Comparison of ENCODE assay signal across 8 mouse cellular contexts in the genomic region with DNA sequence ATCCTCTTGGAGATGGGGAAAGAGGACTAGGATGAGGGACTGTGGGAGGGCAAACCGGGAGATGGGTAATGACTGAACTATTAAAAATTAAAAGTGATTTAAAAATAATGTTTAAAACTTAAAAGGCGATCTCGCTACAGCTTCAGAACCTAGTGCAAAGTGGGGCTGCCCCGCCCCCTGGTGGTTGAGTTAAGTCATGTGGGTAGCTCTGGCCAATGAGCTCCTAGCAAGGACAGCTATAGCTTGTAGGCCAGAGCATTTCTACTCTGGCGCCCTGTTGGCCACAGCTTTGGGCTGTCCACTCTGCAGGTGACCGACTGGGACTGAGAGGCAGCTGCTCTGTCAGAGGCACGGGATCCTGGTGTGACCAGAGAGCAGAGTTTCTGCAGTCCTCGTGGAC. TPM values are rescaled to one million over a fixed set of nuclear protein-coding genes. Genes with fewer than 3 reads are reported as not detected.
DNase-seq lines count a peak whose midpoint lies in the region; ATAC-seq lines count a peak whose summit lies in the region.

No protein-coding gene starts in this region.

- peak; percentile 89 for ATAC-seq in inflammation-experienced regulatory T-cells, adult 6 months
- ATAC-seq in megakaryocyte progenitor cell, adult 5-6 weeks (replicated peaks; ENCODE audit: poor library complexity) = peak; percentile 99

- DNase-seq in adrenal gland, adult (ENCODE audit: inconsistent age in 2 of 2, low spot score in 1 of 2) = peak; percentile 85 to 94
- DNase-seq in embryo, embryonic 10 days (ENCODE audit: low spot score) = peak; percentile 86
- DNase-seq in gastrocnemius, postnatal 14 days = peak; percentile 83
- peak; percentile 78 to 88 for DNase-seq in left cerebral cortex, postnatal 10 days (ENCODE audit: extremely low spot score in 1 of 2, low spot score in 2 of 2)
- peak; percentile 84 for DNase-seq in right cerebral cortex, postnatal 14 days
- DNase-seq in urinary bladder, postnatal 25 days (ENCODE audit: low spot score) = peak; percentile 85

- intact Hi-C loops in gastrocnemius, postnatal 14 days (cut with DNase I; ENCODE audit: low total_unique reads) = no loop called here
- intact Hi-C loops in left cerebral cortex, postnatal 10 days (cut with DNase I) = no loop called here

RNA-seq across cellular contexts. Expression of a gene that starts 9.8 kb away (rescaled TPM):
- 1 to 10 TPM; 7.9 to 9.5 TPM for total RNA-seq in gastrocnemius, postnatal 14 days (2021)
- polyA plus RNA-seq in inflammation-experienced regulatory T-cells, adult 6 months (2017; shearing (Covaris generic)) = 1 to 10 TPM in 2 of 3 experiments, under 1 TPM in 1; 0.90 to 1.9 (median 1.1) TPM
- 10 to 100 TPM; 19.9 to 20.1 TPM for total RNA-seq in left cerebral cortex, postnatal 10 days (2021)
- total RNA-seq in megakaryocyte progenitor cell, adult 5-6 weeks (2015) = 10.5 and 14.2 TPM in 2 replicates
- 5.0 and 5.8 TPM in 2 replicates for total RNA-seq in megakaryocyte progenitor cell, adult 5-6 weeks (2017)

RNA-seq across cellular contexts. Expression of a gene that starts 53.9 kb away (rescaled TPM):
- total RNA-seq in gastrocnemius, postnatal 14 days (2021) = 10 to 100 TPM in 1 of 2 experiments, 1 to 10 TPM in 1; 9.2 to 10.2 TPM
- polyA plus RNA-seq in inflammation-experienced regulatory T-cells, adult 6 months (2017; shearing (Covaris generic)) = 10 to 100 TPM; 14.2 to 31.3 (median 24.4) TPM
- 1 to 10 TPM; 2.4 to 3.4 TPM for total RNA-seq in left cerebral cortex, postnatal 10 days (2021)
- total RNA-seq in megakaryocyte progenitor cell, adult 5-6 weeks (2015) = 13.7 and 26.0 TPM in 2 replicates
- total RNA-seq in megakaryocyte progenitor cell, adult 5-6 weeks (2017) = 13.3 and 14.7 TPM in 2 replicates

Comparison
In these comparisons a context has a peak if more than half of its experiments do, and no peak if none do; other contexts are left out.
1. Peak in every context shown above with its lines: DNase-seq and ATAC-seq.